Mouse (Mus musculus): Measurements from ENCODE around the gene Arpc2. TPM values are rescaled to one million over a fixed set of nuclear protein-coding genes. Genes with fewer than 3 reads are reported as not detected.

The Arpc2 gene
- polyA plus RNA-seq, 1 experiment, result 214 TPM

DNA sequence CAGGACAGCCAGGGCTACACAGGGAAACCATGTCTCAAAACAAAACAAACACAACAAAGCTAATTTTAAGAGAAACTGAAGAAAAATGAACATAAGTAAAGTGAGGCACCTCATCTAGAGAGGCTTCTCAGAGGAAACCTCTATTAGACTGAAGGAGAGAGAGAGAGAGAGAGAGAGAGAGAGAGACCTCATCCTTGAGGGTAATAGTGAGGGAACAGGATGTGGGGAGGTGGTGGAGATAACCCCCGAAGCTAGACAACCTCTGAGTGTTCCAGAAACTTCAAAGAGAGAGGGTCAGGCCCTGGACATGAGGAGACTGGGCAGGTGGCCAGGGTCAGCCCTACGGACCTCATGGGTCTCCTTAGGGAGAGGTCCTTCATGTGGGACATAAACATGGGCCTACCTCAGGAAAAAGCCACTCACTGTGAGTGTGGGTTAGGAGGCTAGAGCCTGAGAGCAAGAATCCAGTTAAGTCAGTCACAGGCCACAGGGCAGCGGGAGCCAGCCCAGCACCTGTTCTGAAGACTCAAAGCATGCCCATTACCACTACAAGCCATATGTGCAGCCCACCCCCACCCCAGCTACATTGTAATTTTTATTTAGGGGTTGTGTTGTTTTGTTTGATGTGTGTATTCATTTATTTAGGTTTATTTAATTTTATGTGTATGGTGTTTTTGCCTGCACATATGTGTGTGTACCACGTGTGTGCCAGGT, 80.4 kb downstream of the Arpc2 start:
- H3K4me3 ChIP-seq, result no peak overlapping the region
- H3K36me3 ChIP-seq (ENCODE audit: control insufficient read depth, insufficient read depth), result no peaks in the 10 kb centered on the region
- no peak for TF ChIP-seq E2F4 (IDR thresholded peaks at IDR 0.05; ENCODE audit: insufficient read depth)
- TF ChIP-seq TCF12 (IDR thresholded peaks at IDR 0.05; ENCODE audit: insufficient read depth, poor library complexity, severe bottlenecking), result no peak
- no peak for TF ChIP-seq TCF3 (IDR thresholded peaks at IDR 0.05; ENCODE audit: insufficient read length, low read depth)
- peak in 2 of 3 experiments; percentile 76 to 89 for TF ChIP-seq MYOD1 (IDR thresholded peaks at IDR 0.05; ENCODE audit: control insufficient read depth in 1 of 3, insufficient read length in 2 of 3, low read depth in 2 of 3)
- no peak for TF ChIP-seq SRF (IDR thresholded peaks at IDR 0.05; ENCODE audit: control insufficient read depth, insufficient read length, low read depth)
- no peak for TF ChIP-seq POLR2AphosphoS2 (IDR thresholded peaks at IDR 0.05; ENCODE audit: insufficient read length, low read depth)
- TF ChIP-seq MYOG (IDR thresholded peaks at IDR 0.05; ENCODE audit: control insufficient read depth in 1 of 3, insufficient read depth in 1 of 3, insufficient read length in 2 of 3, low read depth in 2 of 3), result peak in 1 of 3 experiments; percentile 53
- TF ChIP-seq USF1 (IDR thresholded peaks at IDR 0.05; ENCODE audit: low read depth), result no peak
- TF ChIP-seq MAX (IDR thresholded peaks at IDR 0.05; ENCODE audit: low read depth), result no peak
- TF ChIP-seq POLR2A (IDR thresholded peaks at IDR 0.05; ENCODE audit: insufficient read length, low read depth), result no peak
- TF ChIP-seq CEBPB (IDR thresholded peaks at IDR 0.05; ENCODE audit: insufficient read depth, poor library complexity, severe bottlenecking), result no peak
- TF ChIP-seq REST (IDR thresholded peaks at IDR 0.05; ENCODE audit: insufficient read depth, insufficient read length), result no peak
- H3K27me3 ChIP-seq (ENCODE audit: control insufficient read depth, insufficient read depth, insufficient read length), result no peaks in the 10 kb centered on the region
- H3K4me2 ChIP-seq (ENCODE audit: low read depth), result no peak overlapping the region
- H3ac ChIP-seq (ENCODE audit: control insufficient read depth, insufficient read length), result no peak overlapping the region
- no peaks in the 10 kb centered on the region for H3K79me2 ChIP-seq (ENCODE audit: control insufficient read depth, insufficient read depth)

Other genes starting within 250 kb of the Arpc2 start
- 111 TPM for gene Tns1, start 111.6 kb upstream of the Arpc2 start, polyA plus RNA-seq (2012; fragmentation: generic; extraction: Trizol)
- gene Rufy4, start 110.5 kb upstream of the Arpc2 start, polyA plus RNA-seq (2012; fragmentation: generic; extraction: Trizol), result not detected
- gene Cxcr2, start 82.1 kb upstream of the Arpc2 start, polyA plus RNA-seq (2012; fragmentation: generic; extraction: Trizol), result not detected
- not detected for gene Cxcr1, start 41.5 kb upstream of the Arpc2 start, polyA plus RNA-seq (2012; fragmentation: generic; extraction: Trizol)
- 0.14 TPM for gene Gpbar1, start 42.5 kb downstream of the Arpc2 start, polyA plus RNA-seq (2012; fragmentation: generic; extraction: Trizol)
- gene Aamp, start 48.7 kb downstream of the Arpc2 start, polyA plus RNA-seq (2012; fragmentation: generic; extraction: Trizol), result 199 TPM
- gene Pnkd, start 48.8 kb downstream of the Arpc2 start, polyA plus RNA-seq (2012; fragmentation: generic; extraction: Trizol), result 93.7 TPM
- gene Tmbim1, start 69.5 kb downstream of the Arpc2 start, polyA plus RNA-seq (2012; fragmentation: generic; extraction: Trizol), result 178 TPM
- gene Catip, start 126.0 kb downstream of the Arpc2 start, polyA plus RNA-seq (2012; fragmentation: generic; extraction: Trizol), result 0.10 TPM
- gene Slc11a1, start 139.1 kb downstream of the Arpc2 start, polyA plus RNA-seq (2012; fragmentation: generic; extraction: Trizol), result 1.0 TPM
- 64.0 TPM for gene Ctdsp1, start 155.4 kb downstream of the Arpc2 start, polyA plus RNA-seq (2012; fragmentation: generic; extraction: Trizol)
- gene Vil1, start 173.3 kb downstream of the Arpc2 start, polyA plus RNA-seq (2012; fragmentation: generic; extraction: Trizol), result 0.02 TPM

All from myocyte (in vitro differentiated cells).